Mouse (Mus musculus): ENCODE measurements around the gene Borcs8.

Borcs8 gene

GRCm38 (mm10) chr8:70181212-70181902, 42.1 kb downstream of the Borcs8 start:
- no peak for DNase-seq

GRCm38 (mm10) chr8:70181903-70182252, 42.6 kb downstream of the Borcs8 start:
- no peak for DNase-seq

GRCm38 (mm10) chr8:70183194-70183593, 43.9 kb downstream of the Borcs8 start:
- DNase-seq = no peak

GRCm38 (mm10) chr8:70188707-70189106, 49.4 kb downstream of the Borcs8 start:
- DNase-seq = no peak

GRCm38 (mm10) chr8:70193238-70193637, 53.9 kb downstream of the Borcs8 start:
- no peak for DNase-seq

- no peak for DNase-seq
Observed at GRCm38 (mm10) chr8:70194191-70194590, 54.9 kb downstream of the Borcs8 start.

- DNase-seq = no peak
Observed at GRCm38 (mm10) chr8:70195762-70196161, 56.5 kb downstream of the Borcs8 start.
